Mouse (Mus musculus) ovary, postnatal 10 days (tissue): Measurements from ENCODE around the gene Serpina1f.
"Not testable (repeated sequence)": the region's sequence is repeated elsewhere in the genome, so short reads cannot be mapped to it uniquely, and the experiment has no call there.

Experiments used
- DNase-seq: peaks from one replicate; pipeline ENCODE4 v3.0.0; 2022; ENCODE audit warnings: low spot score

The Serpina1f gene

GRCm38 (mm10) chr12:103695429-103695828 is at the start of gene Serpina1f:
Gene Serpina1f, minus strand, starts transcription at chr12:103695529.
- DNase-seq, result no peak

- not testable (repeated sequence) for DNase-seq
Measured at GRCm38 (mm10) chr12:103737791-103738580, 42.7 kb upstream of the Serpina1f start.

GRCm38 (mm10) chr12:103735566-103735965 is 40.2 kb upstream of the Serpina1f start:
- DNase-seq, result not testable (repeated sequence)

- not testable (repeated sequence) for DNase-seq
Measured at GRCm38 (mm10) chr12:103735101-103735500, 39.8 kb upstream of the Serpina1f start.

- no peak for DNase-seq
Measured at GRCm38 (mm10) chr12:103711537-103711936, 16.2 kb upstream of the Serpina1f start.

- DNase-seq, result no peak
Measured at GRCm38 (mm10) chr12:103710405-103710804, 15.1 kb upstream of the Serpina1f start.

GRCm38 (mm10) chr12:103706113-103706512 is 10.8 kb upstream of the Serpina1f start:
- no peak for DNase-seq

- no peak for DNase-seq
Measured at GRCm38 (mm10) chr12:103705547-103705946, 10.2 kb upstream of the Serpina1f start.

- no peak for DNase-seq
Measured at GRCm38 (mm10) chr12:103700144-103700750, 4.9 kb upstream of the Serpina1f start.

GRCm38 (mm10) chr12:103688221-103688814 is 7.0 kb downstream of the Serpina1f start:
- DNase-seq, result no peak

- DNase-seq, result no peak
Measured at GRCm38 (mm10) chr12:103687021-103687420, 8.3 kb downstream of the Serpina1f start.

GRCm38 (mm10) chr12:103686050-103686449 is 9.3 kb downstream of the Serpina1f start:
- no peak for DNase-seq

GRCm38 (mm10) chr12:103685386-103685785 is 9.9 kb downstream of the Serpina1f start:
- DNase-seq, result no peak

- no peak for DNase-seq
Measured at GRCm38 (mm10) chr12:103683775-103684174, 11.6 kb downstream of the Serpina1f start.

- DNase-seq, result no peak
Measured at GRCm38 (mm10) chr12:103681739-103682138, 13.6 kb downstream of the Serpina1f start.

GRCm38 (mm10) chr12:103681169-103681568 is 14.2 kb downstream of the Serpina1f start:
- no peak for DNase-seq

- not testable (repeated sequence) for DNase-seq
Measured at GRCm38 (mm10) chr12:103679853-103680252, 15.5 kb downstream of the Serpina1f start.

- DNase-seq, result no peak
Measured at GRCm38 (mm10) chr12:103676039-103676438, 19.3 kb downstream of the Serpina1f start, which contains the start of gene Serpina16. Gene Serpina16, minus strand, starts transcription at chr12:103676139.

GRCm38 (mm10) chr12:103673179-103673578 is 22.1 kb downstream of the Serpina1f start:
- peak; percentile 5 for DNase-seq

- DNase-seq, result no peak
Measured at GRCm38 (mm10) chr12:103671483-103671882, 23.8 kb downstream of the Serpina1f start.

- no peak for DNase-seq
Measured at GRCm38 (mm10) chr12:103670964-103671363, 24.4 kb downstream of the Serpina1f start.

GRCm38 (mm10) chr12:103670344-103670743 is 25.0 kb downstream of the Serpina1f start:
- DNase-seq, result no peak

- DNase-seq, result no peak
Measured at GRCm38 (mm10) chr12:103665286-103665685, 30.0 kb downstream of the Serpina1f start.
